Mouse (Mus musculus): ENCODE measurements around the gene Olfr1406.

- TF ChIP-seq CTCF (IDR thresholded peaks at IDR 0.05; ENCODE audit: low read depth) (no peak), EP300 (IDR thresholded peaks at IDR 0.05; ENCODE audit: low read depth) (no peak)
Observed at GRCm38 (mm10) chr1:173192059-173192458, 1.6 kb upstream of the Olfr1406 start.
